8 mouse cellular contexts compared by ENCODE assay signal in the genomic region with DNA sequence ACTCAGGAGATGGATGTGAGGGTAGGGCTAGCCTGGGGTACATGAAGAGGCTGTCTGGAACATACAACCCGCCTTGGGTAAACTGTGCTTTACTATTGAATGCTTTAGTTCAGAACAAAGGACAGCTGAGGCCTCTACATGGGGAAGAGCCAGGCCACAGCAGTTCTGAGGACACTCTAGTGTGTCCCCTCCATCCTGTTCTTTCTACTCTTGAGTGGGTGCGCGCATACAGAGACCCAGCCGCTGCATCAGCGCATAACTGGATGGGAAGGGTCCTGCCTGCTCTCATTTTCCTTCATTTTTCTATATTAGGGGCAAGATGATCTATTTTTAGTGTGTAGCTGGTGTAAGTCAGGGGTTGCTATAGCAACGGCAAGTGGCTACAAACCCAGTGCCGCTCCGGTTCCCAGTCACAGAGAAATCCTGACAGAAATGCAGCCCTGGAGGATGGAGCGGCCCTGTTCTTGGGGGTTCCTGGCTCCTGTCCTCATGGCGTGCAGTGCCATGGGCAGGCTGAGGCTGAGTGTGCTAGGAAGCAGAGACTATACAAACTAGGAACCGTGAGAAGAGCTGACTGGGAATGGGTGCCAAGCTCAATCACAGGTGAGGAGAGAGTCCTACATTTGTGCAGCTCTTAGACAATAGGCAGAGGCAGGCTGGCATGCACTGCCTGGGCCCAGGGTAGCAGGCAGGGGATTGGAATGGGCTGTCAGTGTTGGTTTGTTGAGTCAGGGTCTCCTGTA.
DNase-seq lines count a peak whose midpoint lies in the region; ATAC-seq lines count a peak whose summit lies in the region.

No protein-coding gene starts in this region.

- H3K27me3 ChIP-seq in heart, embryonic 16.5 days (ENCODE audit: control insufficient read depth, insufficient read depth, low read length) = no peaks in the 10 kb centered on the region
- no peaks in the 10 kb centered on the region for H3K27me3 ChIP-seq in stomach, embryonic 16.5 days (ENCODE audit: control insufficient read depth, insufficient read depth, low read length)

- H3K9me3 ChIP-seq in heart, embryonic 16.5 days (replicated peaks; ENCODE audit: control insufficient read depth, low read length) = no peaks in the 10 kb centered on the region
- no peaks in the 10 kb centered on the region for H3K9me3 ChIP-seq in stomach, embryonic 16.5 days (replicated peaks; ENCODE audit: control insufficient read depth, low read length)

- 39% methylated on average over 11 of the region's 11 CpGs for WGBS in heart, embryonic 16.5 days
- WGBS in stomach, embryonic 16.5 days = 55% methylated on average over 11 of the region's 11 CpGs

- ATAC-seq in heart, embryonic 16.5 days (replicated peaks; ENCODE audit: extremely low read depth, insufficient read depth, low FRiP score) = no peak
- peak; percentile 36; the same call in 1 of the 2 replicates for ATAC-seq in stomach, embryonic 16.5 days (ENCODE audit: insufficient read depth, low FRiP score)
- no peak for ATAC-seq in inflammation-experienced regulatory T-cells, adult 6 months

- peak overlapping the region; percentile 72 for H3K9ac ChIP-seq in heart, embryonic 16.5 days (ENCODE audit: low read length)
- H3K9ac ChIP-seq in stomach, embryonic 16.5 days (ENCODE audit: low read length) = peak overlapping the region; percentile 23; the same call in 1 of the 2 replicates

- no peaks in the 10 kb centered on the region for H3K36me3 ChIP-seq in heart, embryonic 16.5 days (ENCODE audit: control insufficient read depth, insufficient read depth)
- H3K36me3 ChIP-seq in stomach, embryonic 16.5 days (ENCODE audit: control insufficient read depth, insufficient read depth, low read length) = no peaks in the 10 kb centered on the region

- peak; percentile 36 for DNase-seq in embryo, embryonic 11 days
- no peak for DNase-seq in embryo, embryonic 10.5 days (ENCODE audit: low spot score)
- peak; percentile 78 for DNase-seq in cerebellum, adult 9-11 months
- DNase-seq in left cerebral cortex, postnatal 10 days (ENCODE audit: extremely low spot score in 1 of 2, low spot score in 2 of 2) = peak; percentile 70 to 81
- no peak for DNase-seq in yolk sac, embryonic 10.5 days (ENCODE audit: low spot score)

- intact Hi-C loops in left cerebral cortex, postnatal 10 days (cut with DNase I) = loop anchor here (5.0 kb wide), 1 partner anchor 78 kb away; no protein-coding TSS in a partner anchor

- peak overlapping the region; percentile 65 for H3K4me2 ChIP-seq in heart, embryonic 16.5 days (ENCODE audit: low read depth, low read length)
- H3K4me2 ChIP-seq in stomach, embryonic 16.5 days (ENCODE audit: low read depth, low read length) = no peak overlapping the region

- H3K4me3 ChIP-seq in heart, embryonic 16.5 days (ENCODE audit: low read length) = peak overlapping the region; percentile 48
- no peak overlapping the region for H3K4me3 ChIP-seq in stomach, embryonic 16.5 days (replicated peaks; ENCODE audit: low read length)

- H3K27ac ChIP-seq in heart, embryonic 16.5 days (ENCODE audit: low read length) = peak overlapping the region; percentile 93
- H3K27ac ChIP-seq in stomach, embryonic 16.5 days (ENCODE audit: low read length) = 0 out of 2 replicates have a peak overlapping the region, but pooled peaks have one; percentile 32

- peaks cover 66% of the 10 kb centered on the region for H3K4me1 ChIP-seq in heart, embryonic 16.5 days (ENCODE audit: control insufficient read depth, insufficient read depth, low read length)
- peaks cover 23% of the 10 kb centered on the region for H3K4me1 ChIP-seq in stomach, embryonic 16.5 days (ENCODE audit: control insufficient read depth, insufficient read depth, low read length)

Comparison
In these comparisons a context has a peak if more than half of its experiments do, and no peak if none do; other contexts are left out.
1. DNase-seq: peak in embryo, embryonic 11 days (single experiment), cerebellum, adult 9-11 months (single experiment) and left cerebral cortex, postnatal 10 days (2 of 2); none in embryo, embryonic 10.5 days (single experiment) and yolk sac, embryonic 10.5 days (single experiment).